Mouse (Mus musculus): ENCODE results near the gene Cbx1.

- TF ChIP-seq ZC3H11A (IDR thresholded peaks at IDR 0.05; ENCODE audit: borderline replicate concordance, low read depth, low read length) (no peak), CHD2 (IDR thresholded peaks at IDR 0.05; ENCODE audit: low read depth, low read length) (no peak), ZNF384 (IDR thresholded peaks at IDR 0.05; ENCODE audit: low read depth, low read length) (no peak), HCFC1 (IDR thresholded peaks at IDR 0.05; ENCODE audit: borderline replicate concordance, insufficient read depth, low read length) (no peak), MAFK (IDR thresholded peaks at IDR 0.05; ENCODE audit: insufficient read depth, low read depth, low read length) (no peak)
These were observed 24.5 kb downstream of the Cbx1 start for GRCm38 (mm10) chr11:96813455-96813854.

Measured in ES-E14 (cell line).